Mouse (Mus musculus) NIH3T3 (cell line): ENCODE measurements at regions not wholly inside any gene's neighbourhood (a gene's known extent, or its start where the extent isn't known, plus 50 kb on each side); places are given as distances from the start of the nearest gene placed in this dataset.

ENCODE experiments used
- DNase-seq: peaks from one replicate; pipeline ENCODE4 v3.0.0-alpha.2; 2012; ENCODE audit warnings: low read depth

DNA sequence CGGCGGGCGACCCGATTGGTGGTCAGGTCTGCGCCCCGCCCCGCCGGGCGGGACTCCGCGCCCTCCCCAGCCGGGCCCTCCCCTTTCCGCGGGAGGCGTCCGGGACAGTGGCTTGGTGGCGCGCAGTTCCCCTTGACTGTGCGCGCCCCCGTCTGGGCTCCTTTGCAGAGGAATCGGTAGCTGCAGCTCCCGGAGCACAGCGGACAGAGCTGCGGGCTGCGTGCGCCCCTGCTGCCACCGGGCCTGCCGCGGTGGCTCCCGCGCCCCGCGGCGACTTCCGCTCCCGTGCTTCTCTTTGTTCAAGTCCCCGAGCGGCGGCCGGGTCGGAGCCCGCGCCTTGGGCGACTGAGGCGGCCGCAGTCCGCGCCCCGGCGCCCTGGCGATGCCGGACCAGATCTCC is 566.6 kb upstream of the Gm21863 start:
- peak; percentile 56 for DNase-seq
